Mouse (Mus musculus) kidney, adult 2 months (tissue): ENCODE measurements around the gene Krtap16-3.

Source experiments
- CTCF ChIP-seq: fragments of 200-500 bp; conservative IDR thresholded peaks from 2 replicates; pipeline ENCODE4 v1.5.1; 2011; ENCODE audit warnings: low read depth, mild to moderate bottlenecking, control low read depth, low read length, moderate library complexity, mixed read lengths; ENCODE audit not compliant: insufficient read depth, insufficient read length
- POLR2A ChIP-seq: fragments of 200-500 bp; IDR thresholded peaks from one replicate; pipeline ENCODE4 v1.6.1; 2011; ENCODE audit warnings: low read depth, low read length, control low read depth

- TF ChIP-seq CTCF = no peak
- TF ChIP-seq POLR2A = no peak
Observed at GRCm38 (mm10) chr16:89010659-89011058, 48.0 kb upstream of the Krtap16-3 start, which contains the start of gene Krtap22-2.
